Mouse (Mus musculus): Measurements from ENCODE around the gene Prss34.

Gene Prss34

GRCm38 (mm10) chr17:25320819-25321218 lies 22.6 kb downstream of the Prss34 start:
- DNase-seq, result no peak

- DNase-seq, result no peak
Measured at GRCm38 (mm10) chr17:25322930-25323329, 24.7 kb downstream of the Prss34 start.

GRCm38 (mm10) chr17:25332321-25332720 lies 34.1 kb downstream of the Prss34 start:
- no peak for DNase-seq

GRCm38 (mm10) chr17:25333943-25334342 lies 35.7 kb downstream of the Prss34 start:
- DNase-seq, result peak; percentile 10

- no peak for DNase-seq
Measured at GRCm38 (mm10) chr17:25338218-25338617, 40.0 kb downstream of the Prss34 start.

GRCm38 (mm10) chr17:25340003-25340402 lies 41.8 kb downstream of the Prss34 start:
- no peak for DNase-seq

- DNase-seq, result no peak
Measured at GRCm38 (mm10) chr17:25341490-25341889, 43.3 kb downstream of the Prss34 start.

- DNase-seq, result no peak
Measured at GRCm38 (mm10) chr17:25345462-25345861, 47.3 kb downstream of the Prss34 start, which contains the start of gene Tpsab1. Gene Tpsab1 (minus strand): TSS chr17:25345562.

Measured in cerebellum, adult 11-12 months (tissue).